Mouse (Mus musculus): ENCODE results near the gene Nfkbie.

Gene Nfkbie

GRCm38 (mm10) chr17:45555452-45556106 lies at the start of gene Nfkbie:
Gene Nfkbie (plus strand): TSS chr17:45555703.
- DNase-seq (ENCODE audit: low read depth, low spot score): peak; percentile 94

- DNase-seq (ENCODE audit: low read depth, low spot score): no peak
Observed at GRCm38 (mm10) chr17:45505941-45506465, 49.5 kb upstream of the Nfkbie start.

GRCm38 (mm10) chr17:45506700-45507189 lies 48.8 kb upstream of the Nfkbie start, which contains the start of gene Aars2:
Gene Aars2 (plus strand): TSS chr17:45506841.
- DNase-seq (ENCODE audit: low read depth, low spot score): peak; percentile 97

- no peak for DNase-seq (ENCODE audit: low read depth, low spot score)
Observed at GRCm38 (mm10) chr17:45510871-45511270, 44.6 kb upstream of the Nfkbie start.

GRCm38 (mm10) chr17:45511757-45512156 lies 43.7 kb upstream of the Nfkbie start:
- peak; percentile 58 for DNase-seq (ENCODE audit: low read depth, low spot score)

- no peak for DNase-seq (ENCODE audit: low read depth, low spot score)
Observed at GRCm38 (mm10) chr17:45515204-45515726, 40.2 kb upstream of the Nfkbie start.

- DNase-seq (ENCODE audit: low read depth, low spot score): no peak
Observed at GRCm38 (mm10) chr17:45515806-45516205, 39.7 kb upstream of the Nfkbie start.

GRCm38 (mm10) chr17:45516488-45516887 lies 39.0 kb upstream of the Nfkbie start:
- peak; percentile 92 for DNase-seq (ENCODE audit: low read depth, low spot score)

- no peak for DNase-seq (ENCODE audit: low read depth, low spot score)
Observed at GRCm38 (mm10) chr17:45517135-45517534, 38.4 kb upstream of the Nfkbie start.

GRCm38 (mm10) chr17:45517549-45518215 lies 37.8 kb upstream of the Nfkbie start:
- no peak for DNase-seq (ENCODE audit: low read depth, low spot score)

- DNase-seq (ENCODE audit: low read depth, low spot score): peak; percentile 98
Observed at GRCm38 (mm10) chr17:45518766-45519475, 36.6 kb upstream of the Nfkbie start.

- no peak for DNase-seq (ENCODE audit: low read depth, low spot score)
Observed at GRCm38 (mm10) chr17:45520136-45520535, 35.4 kb upstream of the Nfkbie start.

- DNase-seq (ENCODE audit: low read depth, low spot score): no peak
Observed at GRCm38 (mm10) chr17:45523263-45523662, 32.2 kb upstream of the Nfkbie start, which contains the start of gene Tcte1. Gene Tcte1 (plus strand): TSS chr17:45523434.

GRCm38 (mm10) chr17:45524961-45525360 lies 30.5 kb upstream of the Nfkbie start:
- DNase-seq (ENCODE audit: low read depth, low spot score): no peak

- DNase-seq (ENCODE audit: low read depth, low spot score): peak; percentile 82
Observed at GRCm38 (mm10) chr17:45526571-45526970, 28.9 kb upstream of the Nfkbie start.

GRCm38 (mm10) chr17:45530346-45530782 lies 25.1 kb upstream of the Nfkbie start:
- peak; percentile 97 for DNase-seq (ENCODE audit: low read depth, low spot score)

GRCm38 (mm10) chr17:45532896-45533295 lies 22.6 kb upstream of the Nfkbie start:
- no peak for DNase-seq (ENCODE audit: low read depth, low spot score)

- peak; percentile 64 for DNase-seq (ENCODE audit: low read depth, low spot score)
Observed at GRCm38 (mm10) chr17:45536264-45536663, 19.2 kb upstream of the Nfkbie start.

- peak; percentile 68 for DNase-seq (ENCODE audit: low read depth, low spot score)
Observed at GRCm38 (mm10) chr17:45538394-45538793, 17.1 kb upstream of the Nfkbie start.

GRCm38 (mm10) chr17:45539664-45540063 lies 15.8 kb upstream of the Nfkbie start:
- DNase-seq (ENCODE audit: low read depth, low spot score): peak; percentile 76

GRCm38 (mm10) chr17:45542129-45542528 lies 13.4 kb upstream of the Nfkbie start:
- no peak for DNase-seq (ENCODE audit: low read depth, low spot score)

GRCm38 (mm10) chr17:45542705-45543104 lies 12.8 kb upstream of the Nfkbie start:
- no peak for DNase-seq (ENCODE audit: low read depth, low spot score)

Data from brain, adult 2 months (tissue).